Mouse (Mus musculus): Measurements from ENCODE around the gene Olfr1305. TPM values are rescaled to one million over a fixed set of nuclear protein-coding genes. Genes with fewer than 3 reads are reported as not detected.

Gene Olfr1305
- not detected in 4 replicates for total RNA-seq (2023)

GRCm38 (mm10) chr2:111877049-111877448 lies at the start of gene Olfr1305:
Gene Olfr1305, minus strand, starts transcription at chr2:111877149.

GRCm38 (mm10) chr2:111916171-111916570 lies 39.2 kb upstream of the Olfr1305 start, which contains the start of gene Olfr1306:
Gene Olfr1306, minus strand, starts transcription at chr2:111916271.

GRCm38 (mm10) chr2:111820240-111820639 lies 56.7 kb downstream of the Olfr1305 start, which contains the start of gene Olfr1303:
Gene Olfr1303, minus strand, starts transcription at chr2:111820340.

Other genes starting within 250 kb of the Olfr1305 start
- gene Olfr1298, start 227.9 kb downstream of the Olfr1305 start, total RNA-seq (2023), result not detected in 4 replicates
- gene Olfr1299, start 215.7 kb downstream of the Olfr1305 start, total RNA-seq (2023), result not detected in 4 replicates
- gene Olfr1301, start 126.1 kb downstream of the Olfr1305 start, total RNA-seq (2023), result not detected in 4 replicates
- gene Olfr1302, start 99.7 kb downstream of the Olfr1305 start, total RNA-seq (2023), result not detected in 4 replicates
- not detected in 4 replicates for gene Olfr1303, start 56.8 kb downstream of the Olfr1305 start, total RNA-seq (2023)
- not detected in 4 replicates for gene Olfr1306, start 39.1 kb upstream of the Olfr1305 start, total RNA-seq (2023)
- 0.03 to 0.06 TPM in 2 of 4 replicates, not detected in the others for gene Olfr1307, start 72.3 kb upstream of the Olfr1305 start, total RNA-seq (2023)
- not detected in 4 replicates for gene Olfr1308, start 87.8 kb upstream of the Olfr1305 start, total RNA-seq (2023)
- not detected in 4 replicates for gene Olfr1309, start 113.1 kb upstream of the Olfr1305 start, total RNA-seq (2023)
- gene Olfr1310, start 135.6 kb upstream of the Olfr1305 start, total RNA-seq (2023), result not detected in 4 replicates
- gene Olfr1311, start 147.3 kb upstream of the Olfr1305 start, total RNA-seq (2023), result not detected in 4 replicates
- gene Olfr1312, start 173.1 kb upstream of the Olfr1305 start, total RNA-seq (2023), result not detected in 4 replicates
- gene Olfr1313, start 200.7 kb upstream of the Olfr1305 start, total RNA-seq (2023), result not detected in 4 replicates
- not detected in 4 replicates for gene Olfr1314, start 219.6 kb upstream of the Olfr1305 start, total RNA-seq (2023)
- gene Olfr1315-ps1, start 238.3 kb upstream of the Olfr1305 start, total RNA-seq (2023), result not detected in 4 replicates

Measured in B cell, adult 62 days (primary cell).